ENCODE assay signal across 31 mouse cellular contexts in the genomic region with DNA sequence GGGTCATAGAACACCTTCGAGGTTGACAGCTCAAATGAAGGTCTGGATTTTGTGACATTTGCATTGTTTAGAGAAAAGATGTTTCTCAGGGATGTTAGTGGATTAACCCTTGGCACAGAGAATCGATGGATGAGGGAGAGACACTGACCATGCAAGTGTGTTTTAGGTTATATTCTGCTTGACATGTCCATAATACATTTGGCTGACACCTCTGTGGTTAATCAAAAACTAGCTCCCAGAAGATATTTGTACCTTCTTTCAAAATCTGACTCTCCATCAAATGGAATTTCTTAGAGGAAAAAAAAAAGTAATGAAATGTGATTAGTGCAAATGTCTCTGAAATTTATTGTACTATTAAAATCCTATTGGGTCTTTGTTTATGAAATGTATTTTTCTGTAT.
"Had no signal": no experiment of that assay in that cellular context is flagged by ENCODE, and none has a peak within 500 bp of the region (broad histone marks: within the 10 kb centered on the region; RNA-seq: fewer than 3 reads in every experiment).

No protein-coding gene starts in this region.

- H3K4me1 ChIP-seq: hindbrain, embryonic 12.5 days; hindbrain, embryonic 15.5 days; intestine, embryonic 15.5 days had no signal

- H3K27ac ChIP-seq: heart, adult 2 months; heart, embryonic 10.5 days; heart, embryonic 13.5 days; heart, embryonic 15.5 days; hindbrain, embryonic 10.5 days; hindbrain, embryonic 12.5 days; hindbrain, embryonic 13.5 days; hindbrain, embryonic 14.5 days; hindbrain, embryonic 15.5 days; hindbrain, postnatal 0 days; intestine, embryonic 15.5 days; kidney, embryonic 15.5 days; kidney, postnatal 0 days; layer of hippocampus, adult 2 months; left cerebral cortex, adult 2 months had no signal

- ATAC-seq: hindbrain, embryonic 16.5 days; hindbrain, postnatal 0 days; inflammation-experienced regulatory T-cells, adult 6 months; intestine, embryonic 15.5 days; intestine, embryonic 16.5 days; intestine, postnatal 0 days had no signal

- H3K36me3 ChIP-seq: heart, embryonic 10.5 days; heart, embryonic 12.5 days; heart, embryonic 13.5 days; heart, embryonic 15.5 days; hindbrain, embryonic 10.5 days; hindbrain, embryonic 12.5 days; hindbrain, embryonic 13.5 days; hindbrain, embryonic 15.5 days; intestine, embryonic 15.5 days; kidney, embryonic 15.5 days had no signal

- H3K9me3 ChIP-seq: heart, embryonic 10.5 days; heart, embryonic 12.5 days; heart, embryonic 13.5 days; heart, embryonic 15.5 days; hindbrain, embryonic 10.5 days; hindbrain, embryonic 12.5 days; hindbrain, embryonic 13.5 days; hindbrain, embryonic 15.5 days; intestine, embryonic 15.5 days; kidney, embryonic 15.5 days had no signal

- H3K9ac ChIP-seq: heart, embryonic 12.5 days; heart, embryonic 13.5 days; heart, embryonic 15.5 days; hindbrain, embryonic 12.5 days; hindbrain, embryonic 13.5 days; hindbrain, embryonic 14.5 days; hindbrain, embryonic 15.5 days; intestine, embryonic 15.5 days; kidney, embryonic 15.5 days had no signal

- H3K4me3 ChIP-seq: heart, adult 2 months; heart, embryonic 10.5 days; heart, embryonic 12.5 days; heart, embryonic 13.5 days; heart, embryonic 15.5 days; hindbrain, embryonic 10.5 days; hindbrain, embryonic 12.5 days; hindbrain, embryonic 13.5 days; hindbrain, embryonic 15.5 days; intestine, embryonic 15.5 days; kidney, embryonic 15.5 days; layer of hippocampus, adult 2 months; left cerebral cortex, adult 2 months had no signal

- H3K27me3 ChIP-seq: heart, embryonic 12.5 days; heart, embryonic 13.5 days; heart, embryonic 15.5 days; hindbrain, embryonic 12.5 days; hindbrain, embryonic 15.5 days; intestine, embryonic 15.5 days; kidney, embryonic 15.5 days had no signal

- H3K4me2 ChIP-seq: heart, embryonic 11.5 days; heart, embryonic 12.5 days; heart, embryonic 13.5 days; heart, embryonic 15.5 days; hindbrain, embryonic 12.5 days; hindbrain, embryonic 13.5 days; hindbrain, embryonic 14.5 days; hindbrain, embryonic 15.5 days; intestine, embryonic 15.5 days; kidney, embryonic 15.5 days had no signal

- DNase-seq: heart, adult 2 months; heart, postnatal 10 days; heart, postnatal 14 days; heart, postnatal 36 days; heart, postnatal 4 days; kidney, adult 18-20 months; kidney, adult 8-10 months; kidney, postnatal 14 days; kidney, postnatal 4 days; layer of hippocampus, adult 9-11 months; layer of hippocampus, postnatal 36 days had no signal
